Comparison of ENCODE assay signal across 29 mouse cellular contexts in the genomic region with DNA sequence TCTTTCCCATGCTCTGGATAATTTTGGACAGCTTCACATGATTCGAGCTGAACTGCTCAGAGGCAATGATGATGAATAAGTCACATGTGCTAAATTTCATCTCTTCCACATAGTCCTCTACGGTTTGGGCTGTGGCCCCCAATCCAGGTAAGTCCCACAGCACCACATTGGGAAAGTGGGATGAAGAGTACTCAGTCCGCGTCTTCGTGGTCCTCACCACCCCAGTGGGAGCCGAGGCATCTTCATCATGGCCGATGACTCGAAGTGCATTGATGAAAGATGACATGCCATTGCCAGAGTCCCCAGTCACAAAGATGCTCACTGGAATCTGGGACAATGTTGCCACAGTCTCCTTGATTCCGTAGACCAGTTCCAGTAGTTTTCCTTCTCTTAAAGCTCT. TPM values are rescaled to one million over a fixed set of nuclear protein-coding genes. Genes with fewer than 3 reads are reported as not detected.
"Had no signal": no experiment of that assay in that cellular context is flagged by ENCODE, and none has a peak within 500 bp of the region (broad histone marks: within the 10 kb centered on the region; RNA-seq: fewer than 3 reads in every experiment).

No protein-coding gene starts in this region.

- H3K27me3 ChIP-seq: heart, embryonic 12.5 days; heart, embryonic 13.5 days; heart, embryonic 15.5 days; hindbrain, embryonic 12.5 days; hindbrain, embryonic 15.5 days; intestine, embryonic 15.5 days; kidney, embryonic 15.5 days had no signal

- H3K27ac ChIP-seq: heart, embryonic 13.5 days; heart, embryonic 15.5 days; hindbrain, embryonic 10.5 days; hindbrain, embryonic 12.5 days; hindbrain, embryonic 13.5 days; hindbrain, embryonic 14.5 days; hindbrain, embryonic 15.5 days; hindbrain, postnatal 0 days; intestine, embryonic 15.5 days; kidney, embryonic 15.5 days; kidney, postnatal 0 days; layer of hippocampus, adult 2 months; left cerebral cortex, adult 2 months had no signal

- H3K4me3 ChIP-seq: heart, embryonic 12.5 days; heart, embryonic 13.5 days; heart, embryonic 15.5 days; hindbrain, embryonic 10.5 days; hindbrain, embryonic 12.5 days; hindbrain, embryonic 13.5 days; hindbrain, embryonic 15.5 days; intestine, embryonic 15.5 days; kidney, embryonic 15.5 days; layer of hippocampus, adult 2 months; left cerebral cortex, adult 2 months had no signal

- DNase-seq: heart, postnatal 36 days; heart, postnatal 4 days; kidney, adult 11 months; kidney, adult 18-20 months; kidney, adult 2 months; kidney, adult 8-10 months; kidney, adult 9 months; kidney, postnatal 10 days; kidney, postnatal 14 days; kidney, postnatal 25 days; kidney, postnatal 36 days; kidney, postnatal 4 days; layer of hippocampus, adult 9-11 months; layer of hippocampus, postnatal 36 days had no signal

- H3K36me3 ChIP-seq: hindbrain, embryonic 10.5 days; hindbrain, embryonic 12.5 days; hindbrain, embryonic 13.5 days; hindbrain, embryonic 15.5 days; intestine, embryonic 15.5 days had no signal

- H3K9me3 ChIP-seq: heart, embryonic 12.5 days; heart, embryonic 13.5 days; heart, embryonic 15.5 days; hindbrain, embryonic 10.5 days; hindbrain, embryonic 12.5 days; hindbrain, embryonic 13.5 days; hindbrain, embryonic 15.5 days; intestine, embryonic 15.5 days; kidney, embryonic 15.5 days had no signal

RNA-seq across cellular contexts. Expression of gene Gm5431, which starts 35.5 kb away (rescaled TPM):
- polyA plus RNA-seq: heart, embryonic 14.5 days; hindbrain, embryonic 12.5 days had no signal
